Mouse (Mus musculus) cerebellum, adult 9-10 months (tissue): ENCODE measurements around the gene Capn10.
"Not testable (repeated sequence)": the region's sequence is repeated elsewhere in the genome, so short reads cannot be mapped to it uniquely, and the experiment has no call there.

Experiments
- DNase-seq: peaks from one replicate; pipeline ENCODE4 v3.0.0; 2022

Gene Capn10

DNA sequence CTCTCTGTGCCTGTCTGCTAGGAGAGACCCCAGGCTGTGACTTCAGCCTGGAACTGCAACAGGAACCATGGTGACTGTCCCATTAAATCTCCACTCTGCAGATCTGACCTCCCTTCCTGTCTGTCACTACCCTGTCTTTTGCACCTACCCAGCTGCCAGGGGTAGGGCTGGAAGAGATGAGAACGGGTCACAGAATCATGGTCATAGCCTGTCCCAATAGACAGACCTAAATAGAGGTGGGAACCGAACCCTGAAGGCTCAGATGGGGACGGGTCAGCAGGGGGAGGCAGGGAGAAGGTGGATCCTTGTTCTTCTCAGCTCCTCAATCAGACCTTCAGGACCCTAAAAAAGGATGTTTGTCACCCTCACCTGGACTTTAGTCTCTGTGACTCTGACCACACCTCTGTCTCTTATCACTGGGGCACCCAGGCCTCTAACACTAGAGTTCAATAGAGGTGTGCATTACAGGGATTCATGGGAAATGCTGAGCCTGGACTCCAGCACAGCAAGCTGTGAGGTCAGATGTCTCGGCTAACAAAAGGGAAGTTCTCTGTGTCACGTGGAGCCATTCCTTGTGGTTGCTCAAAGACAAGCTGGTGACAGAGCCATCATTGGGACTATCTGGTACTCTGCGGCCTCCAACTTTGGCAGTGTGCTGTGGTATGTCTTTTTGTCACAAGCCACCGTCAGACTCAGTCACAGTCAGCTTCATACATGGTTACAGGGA lies 13.5 kb upstream of the Capn10 start:
- DNase-seq, result no peak

DNA sequence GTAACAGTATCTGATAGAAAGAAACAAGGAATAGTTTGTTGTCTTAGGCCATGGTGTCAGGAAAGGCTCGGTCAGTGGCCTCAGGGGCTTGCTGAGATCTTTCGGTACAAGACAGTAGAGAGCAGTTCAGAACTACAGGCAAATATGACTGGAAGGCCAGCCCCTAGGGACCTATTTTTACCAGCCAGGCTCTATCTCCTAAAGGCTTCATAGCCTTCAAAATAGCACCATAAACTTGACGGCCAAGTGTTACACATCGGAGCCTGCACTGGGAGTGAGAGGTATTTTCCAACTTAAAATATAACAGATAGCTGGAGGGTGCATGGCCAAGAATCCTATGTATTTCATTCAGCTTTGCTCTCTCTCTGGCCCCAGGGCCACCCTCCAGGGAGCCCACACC lies 12.7 kb upstream of the Capn10 start:
- no peak for DNase-seq

DNA sequence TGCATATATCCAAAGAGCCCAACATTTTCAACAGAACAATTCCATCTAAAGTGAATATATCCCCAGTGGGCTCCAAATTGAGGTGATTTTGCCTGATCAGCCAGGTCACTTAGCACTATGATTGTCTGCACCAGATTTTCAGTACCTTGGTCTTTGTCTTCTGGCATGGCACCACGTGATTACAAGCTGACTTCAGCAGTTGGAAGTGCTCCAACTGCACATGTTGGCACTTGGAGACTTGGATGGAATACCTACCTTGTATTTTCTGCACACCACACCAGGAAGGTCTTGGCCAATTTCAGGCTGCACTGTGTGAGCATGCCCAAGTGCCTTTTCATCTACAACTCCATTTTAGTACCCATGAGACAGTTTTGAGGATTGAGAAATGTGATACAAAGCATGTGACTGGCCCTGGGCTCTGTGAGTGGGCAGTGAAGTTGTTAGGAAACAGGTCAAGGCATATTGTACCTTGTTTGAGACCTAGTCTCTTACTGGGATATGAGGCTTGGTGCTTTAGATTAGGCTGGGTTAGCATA lies 3.9 kb upstream of the Capn10 start:
- no peak for DNase-seq

DNA sequence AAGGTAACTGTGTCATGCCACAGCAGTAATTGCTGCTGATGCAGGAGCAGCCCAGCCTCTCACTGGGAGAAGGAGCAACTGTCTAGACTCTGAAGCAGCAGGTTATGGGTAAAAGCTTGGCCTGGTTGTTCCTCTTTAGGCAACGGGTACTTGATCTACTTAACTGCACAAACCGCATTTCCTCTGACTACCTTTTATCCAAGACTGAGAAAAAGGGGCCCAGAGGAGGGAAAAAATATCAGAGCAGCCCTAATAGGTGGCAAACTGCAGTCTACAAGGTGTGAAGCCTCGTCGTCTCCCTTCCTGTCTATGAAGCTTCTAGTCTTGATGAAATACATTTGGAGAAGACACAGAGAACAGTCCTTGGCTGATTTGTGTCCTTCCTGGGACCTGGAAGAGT lies 565 bp upstream of the Capn10 start:
- no peak for DNase-seq

DNA sequence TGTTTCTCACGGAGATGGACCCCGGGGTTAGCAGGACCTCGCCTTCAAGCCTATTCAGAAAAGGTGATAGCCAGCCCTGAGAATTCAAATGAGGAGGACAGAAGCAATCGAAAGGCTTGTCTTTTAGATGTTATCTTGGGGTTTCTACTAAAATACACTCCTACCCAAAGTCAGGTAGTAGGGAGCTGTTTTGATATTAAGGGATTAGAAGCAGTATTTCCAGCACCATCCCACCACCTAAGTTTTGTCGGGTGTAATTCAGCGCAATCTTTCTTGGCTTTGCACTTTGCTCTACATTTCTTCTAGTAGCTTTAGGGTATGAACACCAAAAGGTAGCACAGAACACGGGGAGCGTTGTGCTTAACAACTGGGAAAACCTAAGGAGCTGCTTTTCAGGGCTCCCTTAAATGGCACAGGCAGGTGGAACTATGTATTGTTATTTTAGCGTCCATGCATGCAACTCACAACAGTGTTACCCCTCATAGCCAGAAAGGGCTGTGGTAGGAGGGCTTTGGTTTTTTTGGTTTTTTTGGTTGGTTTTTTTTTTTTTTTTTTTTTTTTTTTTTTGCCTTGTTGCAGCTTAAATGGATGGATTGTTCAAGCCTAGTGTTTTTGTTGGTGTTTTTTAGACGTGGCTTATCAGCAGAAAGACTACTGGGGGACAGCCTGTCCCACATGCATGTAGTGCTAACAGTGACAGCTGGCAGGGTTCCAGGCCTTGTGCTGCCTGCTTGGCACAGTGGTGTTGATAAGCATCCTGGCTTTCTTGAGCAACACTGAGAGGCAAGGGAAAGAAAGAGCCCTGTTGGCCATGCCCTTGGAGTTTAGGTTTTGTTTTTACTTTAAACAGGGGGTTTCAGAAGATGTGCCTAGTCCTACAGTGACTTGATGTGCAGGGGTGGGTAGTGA lies 1.1 kb downstream of the Capn10 start:
- DNase-seq, result peak; percentile 67

DNA sequence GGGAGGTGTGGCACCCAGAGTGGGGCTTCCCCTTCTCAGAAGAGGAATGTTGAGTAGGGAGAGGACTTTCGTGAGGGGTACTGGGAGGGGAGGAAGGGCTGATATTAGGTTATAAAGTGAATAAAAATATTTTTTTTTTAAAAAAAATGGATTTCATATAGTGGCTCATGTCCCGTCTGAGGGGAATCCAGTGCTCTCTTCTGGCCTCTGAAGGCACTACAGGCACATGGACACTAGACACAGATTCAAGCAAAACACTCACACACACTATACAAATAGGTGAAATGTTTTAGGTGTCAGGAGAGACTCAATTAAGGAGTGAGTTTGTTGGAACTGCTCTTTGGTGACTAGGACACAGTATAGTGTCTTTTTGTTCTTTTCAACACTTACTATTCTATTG lies 1.8 kb downstream of the Capn10 start:
- DNase-seq, result no peak

DNA sequence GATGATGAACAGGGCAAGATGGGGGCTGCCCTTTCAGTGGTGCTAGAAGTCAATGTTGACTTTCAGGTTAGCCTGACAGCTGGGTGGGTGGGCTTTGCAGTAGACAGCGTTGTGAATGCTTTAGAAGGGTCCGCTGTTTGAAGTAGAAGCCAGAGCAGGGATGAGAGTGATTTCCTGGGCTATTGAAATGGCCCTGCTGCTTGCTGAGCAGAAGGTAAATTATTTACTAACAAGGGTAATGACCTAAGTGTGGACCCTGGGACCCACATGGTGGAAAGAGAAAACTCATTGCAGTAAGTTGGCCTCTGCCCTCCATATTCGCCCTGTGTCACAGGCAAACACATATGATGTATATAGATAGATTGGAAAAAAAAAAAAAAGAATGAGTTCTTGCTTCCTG lies 2.3 kb downstream of the Capn10 start:
- DNase-seq, result no peak

DNA sequence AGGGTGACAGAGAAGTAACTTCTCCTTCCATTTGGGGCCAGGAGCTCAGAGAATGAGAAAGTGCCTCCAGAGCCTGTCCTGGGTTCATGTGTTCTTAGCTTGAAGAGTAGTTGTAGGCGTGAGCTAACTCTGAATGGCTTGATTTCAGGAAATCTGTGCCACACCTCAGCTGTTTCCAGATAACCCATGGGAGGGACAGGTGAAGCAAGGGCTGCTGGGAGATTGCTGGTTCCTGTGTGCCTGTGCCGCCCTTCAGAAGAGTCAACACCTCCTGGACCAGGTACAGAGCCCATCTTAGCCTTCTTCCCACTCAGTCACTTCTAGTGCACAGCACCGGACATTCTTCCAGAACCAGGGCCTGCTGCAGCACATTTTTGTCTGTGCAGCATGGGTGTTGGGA lies 3.6 kb downstream of the Capn10 start:
- DNase-seq, result no peak

DNA sequence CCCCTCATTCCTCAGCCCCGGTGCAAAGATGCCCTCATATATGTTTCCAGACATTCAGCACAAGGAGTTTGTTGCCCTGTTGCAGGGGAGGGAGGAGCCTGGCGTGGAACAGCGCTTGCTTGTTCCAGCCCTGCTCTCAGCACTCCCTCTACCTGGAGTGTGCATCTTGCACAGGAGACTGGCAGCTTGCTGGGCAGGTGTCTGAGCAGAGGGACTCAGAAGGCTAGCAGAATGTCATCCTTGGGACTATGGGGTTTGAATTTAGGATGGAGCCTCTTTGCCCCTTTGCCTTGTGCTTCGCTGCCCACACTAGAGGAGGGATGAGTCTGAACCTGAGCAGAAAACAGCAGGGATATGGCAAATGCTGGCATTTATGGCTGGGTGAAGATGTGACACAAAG lies 5.6 kb downstream of the Capn10 start:
- DNase-seq, result peak; percentile 66

DNA sequence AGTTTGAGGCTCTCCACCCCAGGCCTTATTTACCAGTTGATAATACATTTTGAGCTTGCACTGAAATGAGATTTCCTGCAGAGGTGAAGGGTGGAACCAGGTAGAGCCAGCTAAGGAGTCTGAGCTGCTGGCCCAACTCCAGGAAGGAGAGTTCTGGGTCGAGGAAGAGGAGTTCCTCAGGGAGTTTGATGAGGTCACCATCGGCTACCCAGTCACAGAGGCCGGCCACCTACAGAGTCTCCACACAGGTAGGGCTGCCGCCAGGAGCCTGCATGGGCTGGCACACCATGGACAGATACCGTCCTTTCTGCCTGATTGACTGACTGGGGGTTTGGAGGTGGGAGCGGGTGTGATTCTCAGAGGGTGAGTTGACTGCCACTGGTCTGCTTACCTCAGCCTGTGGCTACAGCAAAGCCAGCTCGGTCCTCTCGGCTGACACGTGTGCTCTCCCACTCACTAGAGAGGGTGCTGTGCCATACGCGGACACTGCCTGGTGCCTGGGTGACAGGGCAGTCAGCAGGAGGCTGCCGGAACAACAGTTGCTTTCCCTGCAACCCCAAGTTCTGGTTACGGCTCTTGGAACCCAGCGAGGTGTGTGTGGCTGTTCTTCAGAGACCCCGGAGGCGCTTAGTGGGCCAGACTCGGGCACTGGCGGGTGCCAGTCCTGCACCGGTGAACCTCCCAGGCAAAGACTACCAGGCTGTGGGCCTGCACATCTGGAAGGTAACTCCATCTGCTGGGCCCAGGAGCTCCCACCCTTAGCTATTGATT lies 9.2 kb downstream of the Capn10 start:
- no peak for DNase-seq

DNA sequence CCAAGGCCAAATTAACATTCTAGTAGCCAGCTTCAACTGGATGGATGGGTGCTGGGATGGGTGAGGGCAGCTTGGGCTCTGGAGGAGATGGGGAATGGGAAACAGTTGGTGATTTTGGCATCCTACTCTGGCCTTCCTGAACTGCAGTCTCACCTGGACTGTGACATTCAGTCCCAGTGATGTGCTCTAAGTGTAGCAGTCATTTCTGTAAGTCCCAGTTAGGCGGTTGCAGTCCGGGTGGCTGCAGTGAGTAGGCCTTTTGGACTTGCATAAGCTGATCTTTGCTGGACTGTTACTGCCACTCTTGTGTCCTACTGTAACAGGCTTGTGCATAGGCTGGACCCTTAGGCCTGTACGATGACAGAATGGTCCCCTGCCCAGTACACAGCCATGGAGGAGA lies 13.8 kb downstream of the Capn10 start:
- DNase-seq, result no peak

DNA sequence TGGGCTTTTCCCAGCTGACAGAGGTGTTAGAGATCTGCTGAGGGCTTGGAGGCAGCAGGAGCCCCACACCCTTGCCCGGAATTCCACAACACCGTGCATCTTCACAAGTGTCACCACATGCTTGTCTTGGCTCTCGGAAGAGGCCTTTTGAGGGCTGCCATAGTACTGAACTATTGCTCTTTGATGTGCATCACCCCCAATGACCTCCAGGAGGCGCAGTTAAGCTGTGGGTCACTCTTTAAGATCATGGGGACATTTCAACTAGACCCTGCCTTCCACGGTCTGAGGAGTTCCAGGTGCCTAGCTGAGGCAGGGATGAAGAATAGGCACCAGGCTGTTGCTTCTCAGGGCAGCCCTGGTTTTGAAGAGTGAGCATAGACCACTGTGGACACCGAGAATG lies 15.2 kb downstream of the Capn10 start:
- DNase-seq, result no peak

DNA sequence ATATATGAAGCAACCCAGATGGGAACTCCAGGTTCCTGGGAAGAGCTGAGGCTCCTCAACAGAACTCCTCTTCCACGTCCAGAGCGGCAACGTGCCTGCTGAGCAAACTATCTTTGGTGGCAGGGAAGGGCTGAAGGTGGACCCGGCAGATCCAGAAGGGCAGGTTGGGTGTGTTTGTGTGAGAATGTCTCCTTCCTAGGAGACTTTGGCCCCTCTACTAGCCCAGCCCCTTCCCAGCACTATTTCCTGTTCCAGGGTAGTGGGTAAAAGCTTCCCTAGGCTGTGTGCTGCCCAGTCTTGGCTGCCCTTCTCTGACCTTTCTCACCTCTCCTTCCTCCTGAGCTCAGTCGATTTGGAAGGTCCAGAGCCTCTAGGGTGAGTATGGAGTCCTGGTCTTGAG lies 16.4 kb downstream of the Capn10 start, which contains the start of gene Gpr35:
Gene Gpr35, plus strand, starts transcription at position 259 of the 400 bp plus-strand sequence.
- DNase-seq, result no peak

DNA sequence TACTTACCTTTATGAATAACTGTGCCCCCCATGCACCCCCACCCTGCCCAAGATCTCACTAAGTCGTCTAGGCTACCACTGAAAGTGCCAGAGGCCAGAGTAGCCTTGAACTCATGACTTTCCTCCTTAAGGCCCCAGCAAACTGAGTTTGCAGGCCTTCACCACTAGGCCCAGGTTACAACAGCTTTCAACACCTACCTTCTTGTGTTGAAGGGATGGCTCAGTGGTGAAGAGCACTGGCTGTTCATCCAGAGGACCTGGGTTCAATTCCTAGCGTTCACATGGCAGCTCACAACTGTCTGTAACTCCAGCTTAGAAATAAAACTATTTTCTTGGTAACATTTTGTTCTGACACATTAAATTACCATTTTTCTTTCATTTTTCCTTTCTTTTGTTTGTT lies 19.5 kb downstream of the Capn10 start:
- DNase-seq, result no peak

DNA sequence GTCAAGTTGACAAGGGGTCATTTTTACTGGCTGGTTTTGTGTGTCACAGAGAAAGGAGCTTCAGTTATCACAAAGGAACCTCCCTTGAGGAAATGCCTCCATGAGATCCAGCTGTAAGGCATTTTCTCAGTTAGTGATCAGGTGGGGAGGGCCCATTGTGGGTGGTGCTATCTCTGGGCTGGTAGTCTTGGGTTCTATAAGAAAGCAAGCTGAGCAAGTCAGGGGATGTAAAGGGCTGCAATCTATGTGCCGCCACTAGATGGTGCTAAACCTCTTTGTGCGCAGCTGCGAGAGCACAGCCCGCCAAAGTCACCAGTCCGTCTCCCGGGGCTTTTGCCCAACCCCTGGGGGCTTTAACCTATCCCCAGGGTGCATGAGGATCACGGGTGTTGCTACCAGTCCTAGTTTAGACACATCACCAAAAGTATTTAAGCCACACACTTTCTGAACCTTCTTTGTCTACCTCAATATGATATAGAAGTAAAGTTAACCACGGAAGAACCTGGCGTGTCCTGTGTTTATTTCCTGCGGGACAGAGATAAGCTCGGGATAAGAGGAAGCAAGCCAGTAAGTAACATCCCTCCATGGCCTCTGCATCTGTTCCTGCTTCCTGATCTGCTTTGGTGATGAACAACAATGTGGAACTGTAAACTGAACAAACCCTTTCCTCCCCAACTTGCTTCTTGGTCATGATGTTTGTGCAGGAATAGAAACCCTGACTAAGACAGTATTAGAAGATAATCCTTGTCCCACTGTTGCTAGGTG lies 22.6 kb downstream of the Capn10 start:
- DNase-seq, result peak; percentile 77

DNA sequence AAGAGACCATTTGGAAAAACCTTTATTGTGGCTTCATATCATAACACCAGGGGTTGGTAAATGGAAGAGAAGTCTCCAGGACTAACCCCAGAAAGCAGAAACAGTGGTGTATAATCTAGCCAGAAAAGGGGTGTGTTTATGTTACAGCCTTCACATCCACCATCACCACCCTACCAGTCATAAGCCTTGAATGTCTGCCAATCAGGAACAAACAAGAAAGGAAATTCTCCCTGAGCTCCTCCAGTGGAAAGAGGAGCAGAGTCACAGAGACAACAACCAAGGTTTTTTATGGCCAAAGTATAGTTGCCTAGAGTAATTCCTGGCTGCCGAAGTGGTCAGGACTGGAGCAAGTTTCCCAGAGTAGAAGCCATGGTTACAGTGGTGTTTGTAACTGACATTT lies 24.8 kb downstream of the Capn10 start:
- no peak for DNase-seq

DNA sequence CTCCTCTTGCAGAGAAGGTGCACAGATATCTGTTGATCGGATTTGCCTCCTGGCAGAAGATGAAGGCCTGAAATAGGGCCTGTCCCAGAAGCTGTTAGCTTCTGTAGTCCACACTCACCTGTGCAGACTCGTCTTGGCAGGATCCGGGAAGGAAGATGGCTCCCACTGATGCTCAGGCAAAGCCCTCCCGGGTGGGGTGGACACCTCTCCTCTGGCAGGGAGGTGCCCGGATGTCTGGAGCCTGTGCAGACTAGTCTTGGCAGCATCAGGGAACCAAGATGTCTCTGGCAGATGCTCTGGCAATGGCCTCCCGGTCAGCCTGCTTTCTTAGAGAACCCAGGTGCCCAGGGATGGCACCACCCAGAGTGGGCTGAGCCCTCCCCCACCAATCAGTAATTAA lies 36.6 kb downstream of the Capn10 start:
- not testable (repeated sequence) for DNase-seq

DNA sequence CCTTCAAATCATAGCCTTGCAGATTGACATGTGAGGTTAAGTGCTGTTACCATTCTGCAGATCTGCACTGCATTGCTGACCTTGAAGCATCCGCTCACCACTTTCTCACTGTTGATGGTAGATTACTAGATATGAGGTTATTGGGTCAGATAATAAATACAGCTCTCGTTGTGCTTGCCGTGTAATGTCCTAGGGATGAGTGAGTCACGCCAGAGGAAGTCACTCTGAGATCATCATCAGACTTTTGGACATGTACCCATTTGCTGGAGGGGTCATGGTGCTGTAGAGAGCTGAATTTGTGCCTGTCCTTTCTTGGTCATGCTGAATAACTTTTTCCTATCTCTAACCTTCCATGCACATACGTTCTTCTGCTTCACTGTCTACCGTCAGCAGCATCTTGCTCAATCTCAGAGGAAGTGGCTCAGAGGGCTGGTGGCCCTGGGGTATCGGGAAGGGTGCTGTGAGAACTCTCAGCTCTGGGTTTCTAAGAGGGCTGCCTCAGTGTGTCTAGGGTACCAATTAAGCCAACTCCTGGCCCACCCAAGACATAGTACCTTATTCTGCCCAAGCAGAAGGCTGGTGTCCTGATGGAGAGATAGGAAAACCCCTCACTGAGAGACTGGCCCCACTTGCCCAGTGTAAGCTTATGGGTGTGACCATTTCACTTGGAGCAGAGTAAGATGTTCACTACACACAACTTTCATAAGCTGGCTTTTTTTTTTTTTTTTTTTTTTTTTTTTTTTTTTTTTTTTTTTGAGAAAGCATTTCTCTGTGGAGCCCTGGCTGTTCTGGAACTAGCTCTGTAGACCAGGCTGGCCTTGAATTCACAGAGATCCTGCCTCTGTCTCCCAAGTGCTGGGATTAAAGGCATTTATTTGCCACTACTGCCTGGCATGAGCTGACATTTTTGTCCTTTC lies 38.0 kb downstream of the Capn10 start:
- no peak for DNase-seq

DNA sequence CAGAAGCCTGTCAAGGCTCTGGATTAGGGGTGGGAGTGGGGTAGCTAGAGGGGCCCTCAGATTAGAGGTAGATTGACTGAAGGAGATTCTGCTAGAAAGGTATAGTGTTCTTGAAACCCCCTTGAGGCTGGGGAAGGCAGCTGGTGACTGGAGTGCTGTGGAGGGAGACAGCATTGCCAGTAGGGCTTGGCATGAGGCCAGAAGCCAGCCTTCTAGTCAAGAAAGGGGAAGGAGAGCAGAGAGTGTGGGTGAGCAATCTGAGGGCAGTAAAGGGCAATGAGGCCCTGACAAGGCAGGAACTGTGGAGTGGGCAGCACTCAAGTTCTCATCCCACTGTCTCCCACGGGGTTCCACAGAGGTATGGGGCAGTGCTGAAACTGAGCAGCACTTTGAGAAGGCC lies 38.7 kb downstream of the Capn10 start:
- no peak for DNase-seq

DNA sequence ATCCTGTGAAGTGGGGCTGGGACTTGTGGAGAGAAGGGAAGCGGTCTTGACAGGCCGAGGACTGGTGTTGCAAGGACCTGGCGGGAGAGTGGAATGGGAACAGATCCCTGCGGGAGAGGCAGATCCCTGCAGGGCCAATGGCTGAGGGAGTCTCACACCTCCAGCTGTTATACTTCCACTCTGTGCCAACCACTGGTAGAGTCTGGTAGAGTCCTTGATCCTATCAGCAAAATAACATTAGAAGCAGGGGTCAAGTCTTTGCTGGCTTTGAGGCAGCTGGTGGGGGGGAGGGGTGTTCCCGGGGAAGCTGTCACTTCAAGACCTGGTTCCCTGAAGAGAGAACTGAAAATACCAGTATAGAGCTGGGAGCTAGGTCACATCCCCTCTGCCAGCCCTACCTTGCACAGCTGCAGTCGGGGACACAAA lies 42.0 kb downstream of the Capn10 start:
- DNase-seq, result no peak

DNA sequence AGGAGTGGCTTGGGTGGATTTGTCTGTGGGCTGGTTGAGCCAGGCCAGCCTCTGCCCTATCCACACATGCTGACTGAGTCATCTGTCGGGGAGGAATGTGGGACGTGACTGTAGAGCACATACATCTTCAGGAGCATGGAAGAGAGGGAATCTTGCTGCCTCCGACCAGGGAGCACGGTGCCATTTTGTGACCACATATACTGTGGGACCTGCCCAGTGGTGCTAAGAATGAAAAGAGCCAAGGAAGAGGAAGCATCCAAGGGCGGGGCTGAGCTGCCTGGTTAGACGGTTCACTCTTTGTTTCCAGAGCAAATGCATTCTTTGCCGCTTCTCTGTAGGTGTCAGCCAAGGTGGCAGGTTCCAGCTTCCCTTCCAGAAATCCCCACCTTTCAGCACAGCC lies 44.5 kb downstream of the Capn10 start:
- no peak for DNase-seq
